Mouse (Mus musculus): ENCODE data around the gene Stambpl1. TPM values are rescaled to one million over a fixed set of nuclear protein-coding genes. Genes with fewer than 3 reads are reported as not detected.
A peak's percentile ranks its signal among the peaks of the same experiment; 100 is the strongest.

Gene Stambpl1
- polyA plus RNA-seq, 1 experiment: 30.3 TPM

DNA sequence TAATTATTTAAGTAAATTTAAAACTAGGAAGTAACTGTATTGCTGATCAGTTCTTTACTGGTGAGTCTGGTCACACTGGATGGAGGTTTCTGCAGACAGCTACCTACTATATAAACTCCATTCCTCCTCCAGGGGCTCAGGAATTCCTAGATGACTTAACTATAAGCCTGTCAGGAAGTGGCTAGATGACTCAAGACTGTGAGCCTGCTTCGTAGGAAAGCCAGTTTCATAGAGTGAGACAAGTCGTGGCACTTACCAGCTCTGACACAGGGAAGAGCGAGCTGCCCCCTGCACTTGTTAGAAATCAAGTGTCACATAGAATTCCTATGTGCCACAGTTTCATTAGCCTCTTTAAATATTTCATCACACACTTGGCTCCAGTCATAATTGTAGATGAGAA, 20.9 kb upstream of the Stambpl1 start:
- Histone ChIP-seq H3K4me3 (ENCODE audit: insufficient read depth, low read length) (no peak overlapping the region), H3K4me1 (ENCODE audit: control insufficient read depth, insufficient read depth, low read length) (peaks cover 21% of the 10 kb centered on the region), H3K27ac (ENCODE audit: insufficient read depth, low read depth, low read length) (no peak overlapping the region)
- TF ChIP-seq POLR2A (IDR thresholded peaks at IDR 0.05; ENCODE audit: borderline replicate concordance, low read depth, low read length) (no peak), CTCF (IDR thresholded peaks at IDR 0.05; ENCODE audit: low read depth, low read length) (no peak)

- Histone ChIP-seq H3K4me3 (ENCODE audit: insufficient read depth, low read length) (no peak overlapping the region), H3K4me1 (ENCODE audit: control insufficient read depth, insufficient read depth, low read length) (peaks cover 7% of the 10 kb centered on the region), H3K27ac (ENCODE audit: insufficient read depth, low read depth, low read length) (no peak overlapping the region)
- TF ChIP-seq POLR2A (IDR thresholded peaks at IDR 0.05; ENCODE audit: borderline replicate concordance, low read depth, low read length) (no peak), CTCF (IDR thresholded peaks at IDR 0.05; ENCODE audit: low read depth, low read length) (no peak)
Observed at GRCm38 (mm10) chr19:34174004-34174403, 18.0 kb upstream of the Stambpl1 start.

- TF ChIP-seq POLR2A (IDR thresholded peaks at IDR 0.05; ENCODE audit: borderline replicate concordance, low read depth, low read length): no peak
- TF ChIP-seq CTCF (IDR thresholded peaks at IDR 0.05; ENCODE audit: low read depth, low read length): no peak
- H3K4me3 ChIP-seq (ENCODE audit: insufficient read depth, low read length): no peak overlapping the region
Observed at GRCm38 (mm10) chr19:34179136-34179535, 12.9 kb upstream of the Stambpl1 start.

GRCm38 (mm10) chr19:34180316-34180715, 11.7 kb upstream of the Stambpl1 start:
- TF ChIP-seq CTCF (IDR thresholded peaks at IDR 0.05; ENCODE audit: low read depth, low read length) (no peak), POLR2A (IDR thresholded peaks at IDR 0.05; ENCODE audit: borderline replicate concordance, low read depth, low read length) (no peak)
- H3K4me3 ChIP-seq (ENCODE audit: insufficient read depth, low read length): no peak overlapping the region

More at GRCm38 (mm10) chr19:34179136-34179535, 12.9 kb upstream of the Stambpl1 start:
- Histone ChIP-seq H3K27ac (ENCODE audit: insufficient read depth, low read depth, low read length) (no peak overlapping the region), H3K4me1 (ENCODE audit: control insufficient read depth, insufficient read depth, low read length) (0 out of 2 replicates have a peak, but pooled peaks cover 3% of the 10 kb centered on the region)

GRCm38 (mm10) chr19:34181234-34181633, 10.8 kb upstream of the Stambpl1 start:
- H3K27ac ChIP-seq (ENCODE audit: insufficient read depth, low read depth, low read length): no peak overlapping the region
- H3K4me3 ChIP-seq (ENCODE audit: insufficient read depth, low read length): no peak overlapping the region
- TF ChIP-seq CTCF (IDR thresholded peaks at IDR 0.05; ENCODE audit: low read depth, low read length) (no peak), POLR2A (IDR thresholded peaks at IDR 0.05; ENCODE audit: borderline replicate concordance, low read depth, low read length) (no peak)
- H3K4me1 ChIP-seq (ENCODE audit: control insufficient read depth, insufficient read depth, low read length): 0 out of 2 replicates have a peak, but pooled peaks cover 3% of the 10 kb centered on the region

More at GRCm38 (mm10) chr19:34180316-34180715, 11.7 kb upstream of the Stambpl1 start:
- no peak overlapping the region for H3K27ac ChIP-seq (ENCODE audit: insufficient read depth, low read depth, low read length)
- 0 out of 2 replicates have a peak, but pooled peaks cover 3% of the 10 kb centered on the region for H3K4me1 ChIP-seq (ENCODE audit: control insufficient read depth, insufficient read depth, low read length)

DNA sequence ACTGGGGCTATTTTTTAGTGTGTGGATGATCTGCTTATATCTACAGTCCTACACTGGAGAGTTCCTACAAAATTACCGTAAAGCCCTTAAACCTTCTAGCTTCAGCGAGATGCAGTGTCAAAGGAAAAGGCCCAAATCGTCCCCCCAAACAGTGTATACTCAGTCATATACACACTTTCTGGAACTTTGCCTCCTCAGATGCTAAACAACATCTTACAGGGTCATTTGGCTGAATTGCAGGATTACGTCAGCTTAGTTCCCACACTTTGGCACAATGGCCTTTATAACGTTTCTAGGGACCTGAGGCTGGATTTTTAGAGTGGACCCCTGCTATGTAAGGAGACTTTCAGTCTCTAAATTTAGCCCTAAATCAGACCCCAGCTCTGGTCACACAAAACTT, 9.5 kb upstream of the Stambpl1 start:
- no peak for TF ChIP-seq POLR2A (IDR thresholded peaks at IDR 0.05; ENCODE audit: borderline replicate concordance, low read depth, low read length)
- no peak for TF ChIP-seq CTCF (IDR thresholded peaks at IDR 0.05; ENCODE audit: low read depth, low read length)
- Histone ChIP-seq H3K4me3 (ENCODE audit: insufficient read depth, low read length) (no peak overlapping the region), H3K4me1 (ENCODE audit: control insufficient read depth, insufficient read depth, low read length) (0 out of 2 replicates have a peak, but pooled peaks cover 3% of the 10 kb centered on the region), H3K27ac (ENCODE audit: insufficient read depth, low read depth, low read length) (no peak overlapping the region)

DNA sequence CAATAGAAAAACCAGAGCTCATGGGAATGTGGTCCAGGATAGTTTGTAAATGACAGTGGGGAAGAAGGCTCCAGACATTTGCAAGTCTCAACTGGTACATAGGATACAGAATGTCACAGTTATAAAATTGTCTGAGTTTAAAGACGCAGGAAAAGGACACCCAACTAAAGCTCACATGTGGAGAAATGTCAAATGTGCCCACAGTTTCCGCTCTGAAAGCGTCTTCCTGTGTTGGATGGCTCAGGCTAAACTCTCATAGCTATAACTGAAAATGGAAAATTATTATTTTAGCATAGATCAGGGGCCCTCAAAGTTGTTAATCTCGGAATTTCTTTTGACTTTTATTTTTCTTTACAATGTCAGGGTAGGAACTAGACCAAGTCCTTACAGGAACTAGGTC, 5.2 kb upstream of the Stambpl1 start:
- H3K4me3 ChIP-seq (ENCODE audit: insufficient read depth, low read length): no peak overlapping the region
- TF ChIP-seq CTCF (IDR thresholded peaks at IDR 0.05; ENCODE audit: low read depth, low read length): no peak
- no peak for TF ChIP-seq POLR2A (IDR thresholded peaks at IDR 0.05; ENCODE audit: borderline replicate concordance, low read depth, low read length)
- H3K4me1 ChIP-seq (ENCODE audit: control insufficient read depth, insufficient read depth, low read length): peaks cover 4% of the 10 kb centered on the region; the same call in 1 of the 2 replicates
- no peak overlapping the region for H3K27ac ChIP-seq (ENCODE audit: insufficient read depth, low read depth, low read length)

GRCm38 (mm10) chr19:34191645-34192007, 403 bp upstream of the Stambpl1 start:
- peak overlapping the region; percentile 98 for H3K4me3 ChIP-seq (ENCODE audit: insufficient read depth, low read length)
- TF ChIP-seq POLR2A (IDR thresholded peaks at IDR 0.05; ENCODE audit: borderline replicate concordance, low read depth, low read length) (no peak), CTCF (IDR thresholded peaks at IDR 0.05; ENCODE audit: low read depth, low read length) (no peak)
- peak overlapping the region; percentile 29; the same call in 1 of the 2 replicates for H3K27ac ChIP-seq (ENCODE audit: insufficient read depth, low read depth, low read length)
- H3K4me1 ChIP-seq (ENCODE audit: control insufficient read depth, insufficient read depth, low read length): peaks cover 14% of the 10 kb centered on the region

DNA sequence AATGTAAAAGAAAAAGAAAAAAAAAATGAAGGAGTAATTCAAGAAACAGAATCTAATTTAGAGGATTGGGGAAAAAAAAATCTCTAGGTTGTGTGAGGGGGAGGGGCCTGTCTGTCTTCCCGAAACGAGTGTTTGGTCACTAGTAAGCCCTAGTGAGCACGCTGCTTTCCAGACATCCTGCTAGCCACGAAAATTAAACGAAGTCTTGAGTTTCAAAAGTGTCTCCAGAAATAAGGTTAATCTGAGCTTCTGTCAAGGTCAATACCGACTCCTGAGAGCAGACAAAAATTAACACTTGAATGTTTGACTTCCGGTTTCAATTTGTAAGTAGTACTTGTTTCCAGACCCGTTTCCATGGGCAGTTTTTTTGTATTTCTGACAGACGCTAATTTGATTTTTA, 1.1 kb downstream of the Stambpl1 start:
- H3K27ac ChIP-seq (ENCODE audit: insufficient read depth, low read depth, low read length): peak overlapping the region; percentile 89
- peaks cover 25% of the 10 kb centered on the region for H3K4me1 ChIP-seq (ENCODE audit: control insufficient read depth, insufficient read depth, low read length)
- no peak for TF ChIP-seq POLR2A (IDR thresholded peaks at IDR 0.05; ENCODE audit: borderline replicate concordance, low read depth, low read length)
- no peak for TF ChIP-seq CTCF (IDR thresholded peaks at IDR 0.05; ENCODE audit: low read depth, low read length)
- H3K4me3 ChIP-seq (ENCODE audit: insufficient read depth, low read length): peak overlapping the region; percentile 98

- TF ChIP-seq POLR2A (IDR thresholded peaks at IDR 0.05; ENCODE audit: borderline replicate concordance, low read depth, low read length): no peak
- TF ChIP-seq CTCF (IDR thresholded peaks at IDR 0.05; ENCODE audit: low read depth, low read length): no peak
- Histone ChIP-seq H3K27ac (ENCODE audit: insufficient read depth, low read depth, low read length) (peak overlapping the region; percentile 89), H3K4me3 (ENCODE audit: insufficient read depth, low read length) (peak overlapping the region; percentile 98), H3K4me1 (ENCODE audit: control insufficient read depth, insufficient read depth, low read length) (peaks cover 31% of the 10 kb centered on the region)
Observed at GRCm38 (mm10) chr19:34193683-34194082, 1.7 kb downstream of the Stambpl1 start.

Measured in bone marrow macrophage, adult 2 months (primary cell).